Mouse (Mus musculus) ES-E14 (cell line): Measurements from ENCODE around the gene Acss3. TPM values are rescaled to one million over a fixed set of nuclear protein-coding genes. Genes with fewer than 3 reads are reported as not detected.

Source experiments
- DNase-seq: peaks from one replicate; pipeline ENCODE4 v3.0.0-alpha.2; 2013; ENCODE audit warnings: low read depth, low spot score
- H3K27ac ChIP-seq: 2 replicates; pipeline ENCODE4 v1.5.1; 2012; ENCODE audit warnings: low read depth, mild to moderate bottlenecking, low read length, moderate library complexity, mixed read lengths; ENCODE audit not compliant: poor library complexity, insufficient read depth, severe bottlenecking
- H3K36me3 ChIP-seq: 2 replicates; pipeline ENCODE4 v1.6.1; 2012; ENCODE audit warnings: mild to moderate bottlenecking, low read length, moderate library complexity, mixed read lengths; ENCODE audit not compliant: control insufficient read depth, poor library complexity, insufficient read depth, severe bottlenecking
- H3K4me1 ChIP-seq, 2 experiments: fragments of 150-350 bp in 1 of 2; sonication (generic) in 1 of 2; 2 replicates each; pipeline ENCODE4 v1.6.1; 2012; ENCODE audit warnings: low read length in 2 of 2, mild to moderate bottlenecking in 1 of 2, mixed read lengths in 1 of 2; ENCODE audit not compliant: control insufficient read depth in 2 of 2, insufficient read depth in 2 of 2, poor library complexity in 1 of 2
- H3K4me3 ChIP-seq, 2 experiments: fragments of 150-350 bp in 1 of 2; sonication (generic) in 1 of 2; 2 replicates each; pipeline ENCODE4 v1.5.1; 2012; ENCODE audit warnings: low read length in 2 of 2, low read depth in 1 of 2, mild to moderate bottlenecking in 1 of 2, mixed read lengths in 1 of 2; ENCODE audit not compliant: insufficient read depth in 1 of 2, poor library complexity in 1 of 2, severe bottlenecking in 1 of 2
- H3K9ac ChIP-seq: 2 replicates; pipeline ENCODE4 v1.6.1; 2012; ENCODE audit warnings: low read depth, mild to moderate bottlenecking, low read length, mixed read lengths; ENCODE audit not compliant: poor library complexity, insufficient read depth, severe bottlenecking
- H3K9me3 ChIP-seq: fragments of 150-350 bp; sonication (generic); 2 replicates; pipeline ENCODE4 v1.6.1; 2012; ENCODE audit warnings: low read depth, mild to moderate bottlenecking, low read length; ENCODE audit not compliant: control insufficient read depth, insufficient read depth
- CHD2 ChIP-seq: IDR thresholded peaks from 2 replicates; pipeline ENCODE4 v1.6.1; 2014; ENCODE audit warnings: mild to moderate bottlenecking, low read depth, low read length, inconsistent platforms
- HCFC1 ChIP-seq: IDR thresholded peaks from 2 replicates; pipeline ENCODE4 v1.6.1; 2012; ENCODE audit warnings: low read length, inconsistent platforms, borderline replicate concordance; ENCODE audit not compliant: insufficient read depth
- MAFK ChIP-seq: IDR thresholded peaks from 2 replicates; pipeline ENCODE4 v1.6.1; 2014; ENCODE audit warnings: mild to moderate bottlenecking, low read depth, low read length, inconsistent platforms; ENCODE audit not compliant: insufficient read depth
- ZC3H11A ChIP-seq: IDR thresholded peaks from 2 replicates; pipeline ENCODE4 v1.6.1; 2012; ENCODE audit warnings: low read depth, mild to moderate bottlenecking, inconsistent platforms, low read length, borderline replicate concordance
- ZNF384 ChIP-seq: IDR thresholded peaks from 2 replicates; pipeline ENCODE4 v1.6.1; 2012; ENCODE audit warnings: low read depth, low read length, inconsistent platforms
- in situ Hi-C, 2 experiments: fragments of 600-800 bp; cut with MboI; formaldehyde crosslinking; loops; one replicate each; pipeline ENCODE4 v1.15.1; 2025; ENCODE audit warnings: low sequenced_read_pairs in 2 of 2, inconsistent platforms in 1 of 2; ENCODE audit not compliant: unreplicated experiment in 2 of 2
- total RNA-seq: library from RNA; depleted of rRNA; stranded (reverse); fragments of 300-350 nt; gene quantifications from 2 replicates; pipeline ENCODE4 v1.2.3, GENCODE M21; 2012

Gene Acss3
- total RNA-seq, 1 experiment: 0.22 TPM

DNA sequence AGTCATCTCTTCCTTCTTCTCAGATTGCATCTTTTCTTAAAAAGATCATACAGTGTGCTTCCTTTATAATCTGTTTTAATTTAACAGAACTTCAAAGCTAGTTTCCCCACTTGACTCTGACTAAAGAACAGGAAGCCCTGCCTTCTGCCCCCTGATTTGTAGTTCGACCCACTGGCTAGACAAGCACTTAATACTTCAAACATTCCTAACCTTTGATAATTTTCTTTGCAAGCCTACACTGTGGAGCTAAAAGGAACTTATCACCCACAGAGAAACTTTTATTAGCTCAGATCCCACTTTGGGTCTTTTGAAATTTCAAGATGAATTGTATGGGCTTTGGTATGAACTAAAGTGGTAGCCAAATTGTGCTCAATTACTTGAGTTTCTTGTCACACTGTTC lies 20.5 kb upstream of the Acss3 start:
- in situ Hi-C loops: no loop called here
- TF ChIP-seq MAFK (no peak), CHD2 (no peak), ZC3H11A (no peak), ZNF384 (no peak), HCFC1 (no peak)
- no peak overlapping the region for H3K27ac ChIP-seq
- H3K36me3 ChIP-seq: no peaks in the 10 kb centered on the region
- no peaks in the 10 kb centered on the region for H3K4me1 ChIP-seq
- no peak overlapping the region for H3K4me3 ChIP-seq
- no peak overlapping the region for H3K9ac ChIP-seq
- H3K9me3 ChIP-seq: no peaks in the 10 kb centered on the region
- DNase-seq: no peak

DNA sequence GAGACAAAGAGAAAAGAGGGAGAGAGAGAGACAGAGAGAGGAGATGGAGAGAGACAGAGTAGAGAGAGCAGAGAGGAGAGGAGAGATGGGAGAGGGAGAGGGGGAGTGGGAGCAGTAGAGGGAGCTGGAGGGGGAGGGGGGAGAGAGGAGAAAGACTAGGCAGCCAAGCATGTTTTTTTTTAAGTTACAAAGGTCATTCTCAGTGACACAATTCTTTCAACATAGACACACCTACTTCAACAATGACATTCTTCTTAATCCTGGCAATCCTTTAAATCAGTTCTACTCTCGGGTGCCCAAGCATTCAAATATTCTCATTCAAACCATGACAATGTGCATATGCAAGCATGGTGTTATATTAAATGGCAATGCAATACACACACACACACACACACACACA lies 19.4 kb upstream of the Acss3 start:
- DNase-seq: no peak
- Histone ChIP-seq H3K9me3 (no peaks in the 10 kb centered on the region), H3K4me1 (no peaks in the 10 kb centered on the region), H3K9ac (no peak overlapping the region), H3K36me3 (no peaks in the 10 kb centered on the region), H3K27ac (no peak overlapping the region), H3K4me3 (no peak overlapping the region)
- no peak for TF ChIP-seq ZC3H11A
- TF ChIP-seq CHD2: no peak
- TF ChIP-seq ZNF384: no peak
- TF ChIP-seq MAFK: no peak
- TF ChIP-seq HCFC1: no peak
- in situ Hi-C loops: no loop called here

DNA sequence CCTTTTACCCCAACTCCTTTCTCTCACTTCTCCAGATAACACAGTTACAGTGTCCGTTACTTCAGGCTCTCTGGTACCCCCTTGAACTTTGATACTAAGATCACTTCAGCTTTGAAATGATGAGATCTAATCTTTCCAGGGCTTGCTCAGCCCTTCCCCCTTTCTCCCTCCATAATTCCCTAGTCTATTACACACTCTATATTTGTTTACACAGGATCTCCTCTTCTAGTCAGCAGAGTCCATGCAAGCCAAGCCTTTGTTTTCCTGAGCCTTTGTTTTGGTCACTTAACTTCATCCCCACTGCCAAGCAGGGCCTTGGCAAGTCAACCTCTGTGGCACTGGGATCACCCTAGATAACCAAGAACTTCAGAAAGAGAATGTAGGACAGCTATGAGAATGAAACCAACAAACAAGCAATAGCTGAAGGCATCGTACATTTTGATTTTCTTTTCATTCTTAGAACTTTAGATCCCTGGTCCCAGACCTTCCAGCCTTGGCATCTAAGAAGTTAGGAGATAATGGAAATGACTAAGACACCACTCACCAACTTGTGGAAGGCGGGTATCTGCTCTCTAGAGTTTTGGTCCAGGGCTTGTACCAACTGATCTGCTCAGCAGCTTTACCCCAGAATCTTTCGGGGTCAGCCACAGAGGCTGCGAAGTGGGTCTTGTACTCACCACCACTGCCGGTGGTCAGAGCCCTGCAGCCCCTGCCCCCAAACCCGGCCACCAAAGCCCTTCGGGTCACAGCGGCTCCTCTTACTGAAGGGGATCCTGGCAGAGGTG lies 532 bp downstream of the Acss3 start:
- no peaks in the 10 kb centered on the region for H3K4me1 ChIP-seq
- DNase-seq: no peak
- no peaks in the 10 kb centered on the region for H3K36me3 ChIP-seq
- H3K4me3 ChIP-seq: peak overlapping the region; percentile 70 to 75
- H3K27ac ChIP-seq: no peak overlapping the region
- peak overlapping the region; percentile 80 for H3K9ac ChIP-seq
- no peaks in the 10 kb centered on the region for H3K9me3 ChIP-seq
- in situ Hi-C loops: no loop called here
- TF ChIP-seq HCFC1: no peak
- no peak for TF ChIP-seq ZC3H11A
- TF ChIP-seq CHD2: no peak
- no peak for TF ChIP-seq MAFK
- TF ChIP-seq ZNF384: no peak

DNA sequence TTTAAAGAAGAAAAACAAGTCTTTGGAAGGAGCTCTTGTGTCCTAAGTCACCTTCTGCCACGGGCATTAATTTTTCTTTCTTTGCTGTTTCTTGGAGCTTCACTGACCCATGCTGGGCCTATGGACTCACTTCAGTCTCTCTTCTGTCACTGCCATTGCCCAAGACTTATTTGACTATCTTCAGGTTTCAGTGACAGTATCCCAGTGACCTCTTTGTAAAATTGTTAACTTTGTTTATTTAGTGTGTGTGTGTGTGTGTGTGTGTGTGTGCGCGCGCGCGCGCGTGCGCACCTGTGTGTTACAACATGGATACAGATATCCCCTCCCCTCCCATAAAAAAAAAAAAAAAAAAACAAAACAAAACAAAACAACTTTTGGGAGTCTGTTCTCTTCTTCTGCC lies 2.2 kb downstream of the Acss3 start:
- no peak for DNase-seq
- in situ Hi-C loops: no loop called here
- Histone ChIP-seq H3K4me3 (no peak overlapping the region), H3K9ac (no peak overlapping the region), H3K9me3 (no peaks in the 10 kb centered on the region), H3K4me1 (no peaks in the 10 kb centered on the region), H3K36me3 (no peaks in the 10 kb centered on the region), H3K27ac (no peak overlapping the region)
- no peak for TF ChIP-seq CHD2
- no peak for TF ChIP-seq HCFC1
- no peak for TF ChIP-seq MAFK
- TF ChIP-seq ZC3H11A: no peak
- no peak for TF ChIP-seq ZNF384
